Mouse (Mus musculus) lung, postnatal 4 days (tissue): ENCODE data around the gene Sipa1l1.
A peak's percentile ranks its signal among the peaks of the same experiment; 100 is the strongest.
"Not testable (repeated sequence)": the region's sequence is repeated elsewhere in the genome, so short reads cannot be mapped to it uniquely, and the experiment has no call there.

Source experiments
- DNase-seq, 2 experiments: peaks; one replicate each; pipeline ENCODE4 v3.0.0; 2021

The Sipa1l1 gene

GRCm38 (mm10) chr12:82446609-82447024, 277.5 kb downstream of the Sipa1l1 start:
- peak in 1 of 2 experiments; percentile 20 for DNase-seq

GRCm38 (mm10) chr12:82448129-82448815, 279.2 kb downstream of the Sipa1l1 start:
- peak in 1 of 2 experiments; percentile 6 for DNase-seq

GRCm38 (mm10) chr12:82452428-82452827, 283.3 kb downstream of the Sipa1l1 start:
- no peak for DNase-seq

- peak; percentile 40 to 71 for DNase-seq
Measured at GRCm38 (mm10) chr12:82454415-82454814, 285.3 kb downstream of the Sipa1l1 start.

- no peak for DNase-seq
Measured at GRCm38 (mm10) chr12:82455700-82456413, 286.7 kb downstream of the Sipa1l1 start.

GRCm38 (mm10) chr12:82456414-82456805, 287.3 kb downstream of the Sipa1l1 start:
- no peak for DNase-seq

- DNase-seq = no peak
Measured at GRCm38 (mm10) chr12:82457609-82458008, 288.5 kb downstream of the Sipa1l1 start.

GRCm38 (mm10) chr12:82458017-82458416, 288.9 kb downstream of the Sipa1l1 start:
- DNase-seq = no peak

GRCm38 (mm10) chr12:82467234-82467633, 298.1 kb downstream of the Sipa1l1 start:
- DNase-seq = no peak

- peak; percentile 54 to 65 for DNase-seq
Measured at GRCm38 (mm10) chr12:82467641-82468040, 298.5 kb downstream of the Sipa1l1 start.

- peak; percentile 66 to 70 for DNase-seq
Measured at GRCm38 (mm10) chr12:82468416-82468815, 299.3 kb downstream of the Sipa1l1 start.

GRCm38 (mm10) chr12:82469706-82470361, 300.7 kb downstream of the Sipa1l1 start:
- DNase-seq = peak; percentile 93

- peak; percentile 80 to 86 for DNase-seq
Measured at GRCm38 (mm10) chr12:82470362-82470936, 301.3 kb downstream of the Sipa1l1 start.

- DNase-seq = no peak
Measured at GRCm38 (mm10) chr12:82472796-82473195, 303.7 kb downstream of the Sipa1l1 start.

GRCm38 (mm10) chr12:82473238-82473637, 304.1 kb downstream of the Sipa1l1 start:
- no peak for DNase-seq

- no peak for DNase-seq
Measured at GRCm38 (mm10) chr12:82474409-82474808, 305.3 kb downstream of the Sipa1l1 start.

GRCm38 (mm10) chr12:82476028-82476427, 306.9 kb downstream of the Sipa1l1 start:
- DNase-seq = no peak

- DNase-seq = no peak
Measured at GRCm38 (mm10) chr12:82476580-82476979, 307.5 kb downstream of the Sipa1l1 start.

GRCm38 (mm10) chr12:82477826-82478225, 308.7 kb downstream of the Sipa1l1 start:
- DNase-seq = no peak

GRCm38 (mm10) chr12:82478256-82478655, 309.1 kb downstream of the Sipa1l1 start:
- DNase-seq = no peak

- DNase-seq = no peak
Measured at GRCm38 (mm10) chr12:82479393-82479792, 310.3 kb downstream of the Sipa1l1 start.

GRCm38 (mm10) chr12:82480425-82480824, 311.3 kb downstream of the Sipa1l1 start:
- not testable (repeated sequence) for DNase-seq

GRCm38 (mm10) chr12:82485466-82485865, 316.3 kb downstream of the Sipa1l1 start:
- no peak for DNase-seq
